Mouse (Mus musculus): ENCODE data around the gene Ndufs2. TPM values are rescaled to one million over a fixed set of nuclear protein-coding genes. Genes with fewer than 3 reads are reported as not detected.

The Ndufs2 gene
- polyA plus RNA-seq, 1 experiment: 86.0 TPM

DNA sequence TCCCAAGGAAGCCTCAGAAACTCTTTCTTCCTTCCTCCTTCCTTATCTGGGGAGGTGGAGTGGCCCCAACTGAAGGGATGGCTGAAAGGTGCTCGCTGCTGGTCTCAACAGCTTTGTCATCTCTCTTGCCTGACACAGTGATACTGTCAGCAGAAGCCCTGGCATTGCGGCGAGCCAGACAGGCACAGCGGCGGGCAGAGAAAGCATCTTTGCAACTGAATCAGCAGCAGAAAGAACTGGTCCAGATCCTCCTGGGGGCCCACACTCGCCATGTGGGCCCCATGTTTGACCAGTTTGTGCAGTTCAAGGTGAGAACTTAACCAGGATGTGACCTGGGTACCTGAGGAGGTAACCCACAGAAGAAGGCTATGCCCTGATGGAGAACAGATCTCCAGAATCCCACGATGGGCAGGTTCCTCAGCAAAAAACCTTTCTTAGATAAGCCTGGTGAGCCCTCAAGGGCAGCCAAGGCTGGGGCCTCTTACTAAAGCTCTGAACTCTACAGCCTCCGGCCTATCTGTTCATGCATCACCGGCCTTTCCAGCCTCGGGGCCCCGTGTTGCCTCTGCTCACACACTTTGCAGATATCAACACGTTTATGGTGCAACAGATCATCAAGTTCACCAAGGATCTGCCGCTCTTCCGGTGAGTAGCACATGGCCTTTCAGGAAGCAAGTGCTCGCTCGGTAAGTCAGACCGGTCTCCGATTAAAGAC, 34.8 kb downstream of the Ndufs2 start:
- H3K27ac ChIP-seq (ENCODE audit: control insufficient read depth, insufficient read depth, low read depth, low read length): no peak overlapping the region
- H3K36me3 ChIP-seq (ENCODE audit: control insufficient read depth, insufficient read depth, low read length): no peaks in the 10 kb centered on the region
- H3K4me3 ChIP-seq (ENCODE audit: control insufficient read depth, low read depth, low read length): no peak overlapping the region
- no peaks in the 10 kb centered on the region for H3K27me3 ChIP-seq (ENCODE audit: control insufficient read depth, insufficient read depth, low read length)
- TF ChIP-seq POLR2A (IDR thresholded peaks at IDR 0.05; ENCODE audit: control insufficient read depth, low read depth, low read length) (no peak), CTCF (IDR thresholded peaks at IDR 0.05; ENCODE audit: control insufficient read depth, insufficient read depth, insufficient replicate concordance, low read depth, low read length) (no peak)
- H3K4me1 ChIP-seq (ENCODE audit: control insufficient read depth, insufficient read depth, low read length): peaks cover 5% of the 10 kb centered on the region

DNA sequence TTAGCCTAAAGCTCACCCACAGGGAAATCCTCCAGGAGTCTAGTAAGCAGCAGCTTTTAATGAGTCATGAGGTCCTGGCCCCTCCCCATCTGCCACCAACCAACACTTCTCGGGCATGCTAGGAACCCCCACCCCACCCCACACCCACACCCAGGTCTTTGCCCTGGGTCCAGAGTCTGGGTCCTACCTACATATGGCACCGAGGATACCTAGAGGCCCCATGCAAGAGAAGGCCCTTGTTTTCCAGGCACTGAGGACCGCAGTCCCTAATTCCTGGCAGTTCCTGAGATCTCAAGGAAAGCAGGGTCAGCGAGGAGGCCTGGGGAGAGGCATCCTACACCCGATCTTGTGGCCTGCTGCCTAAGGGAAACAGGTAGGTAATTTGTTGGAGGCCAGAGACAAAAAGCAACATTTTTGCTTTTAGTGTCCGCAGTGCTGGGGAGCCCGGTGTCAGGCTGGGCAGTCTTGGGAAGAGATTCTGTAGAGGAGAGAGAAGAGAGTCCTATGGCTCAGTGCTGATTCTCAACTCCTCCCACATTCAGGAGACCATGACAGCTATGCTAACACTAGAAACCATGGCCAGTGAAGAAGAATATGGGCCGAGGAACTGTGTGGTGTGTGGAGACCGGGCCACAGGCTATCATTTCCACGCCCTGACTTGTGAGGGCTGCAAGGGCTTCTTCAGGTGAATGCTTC, 37.2 kb downstream of the Ndufs2 start, which contains the start of gene Nr1i3:
Gene Nr1i3, plus strand, starts transcription at position 170 of the 696 bp plus-strand sequence.
- H3K36me3 ChIP-seq (ENCODE audit: control insufficient read depth, insufficient read depth, low read length): no peaks in the 10 kb centered on the region
- H3K27me3 ChIP-seq (ENCODE audit: control insufficient read depth, insufficient read depth, low read length): no peaks in the 10 kb centered on the region
- no peak within 1 kb of the TSS for H3K4me3 ChIP-seq (ENCODE audit: control insufficient read depth, low read depth, low read length)
- TF ChIP-seq POLR2A (IDR thresholded peaks at IDR 0.05; ENCODE audit: control insufficient read depth, low read depth, low read length) (no peak), CTCF (IDR thresholded peaks at IDR 0.05; ENCODE audit: control insufficient read depth, insufficient read depth, insufficient replicate concordance, low read depth, low read length) (no peak)
- H3K4me1 ChIP-seq (ENCODE audit: control insufficient read depth, insufficient read depth, low read length): no peaks in the 10 kb centered on the region
- H3K27ac ChIP-seq (ENCODE audit: control insufficient read depth, insufficient read depth, low read depth, low read length): no peak within 1 kb of the TSS

DNA sequence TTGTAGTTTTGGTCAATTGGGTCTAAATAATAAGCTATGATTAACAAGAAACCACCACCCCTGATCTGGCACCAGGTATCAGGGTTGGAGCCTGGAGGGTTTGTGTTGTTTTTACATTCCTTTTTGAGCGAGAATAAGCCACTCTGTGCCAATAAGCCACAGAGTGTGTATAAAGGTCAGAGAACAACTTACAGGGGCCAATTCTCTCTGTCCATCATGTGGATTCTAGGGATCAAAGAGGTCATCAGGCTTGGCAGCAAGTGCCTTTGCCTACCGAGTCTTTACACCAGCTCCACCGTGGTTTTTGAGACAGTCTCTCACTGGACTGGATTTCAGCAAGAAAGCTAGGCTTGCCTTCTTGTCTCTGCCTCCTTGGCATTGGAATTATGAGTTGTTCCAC, 38.3 kb downstream of the Ndufs2 start:
- no peak overlapping the region for H3K27ac ChIP-seq (ENCODE audit: control insufficient read depth, insufficient read depth, low read depth, low read length)
- no peak overlapping the region for H3K4me3 ChIP-seq (ENCODE audit: control insufficient read depth, low read depth, low read length)
- H3K36me3 ChIP-seq (ENCODE audit: control insufficient read depth, insufficient read depth, low read length): no peaks in the 10 kb centered on the region
- H3K27me3 ChIP-seq (ENCODE audit: control insufficient read depth, insufficient read depth, low read length): no peaks in the 10 kb centered on the region
- no peak for TF ChIP-seq CTCF (IDR thresholded peaks at IDR 0.05; ENCODE audit: control insufficient read depth, insufficient read depth, insufficient replicate concordance, low read depth, low read length)
- no peak for TF ChIP-seq POLR2A (IDR thresholded peaks at IDR 0.05; ENCODE audit: control insufficient read depth, low read depth, low read length)
- H3K4me1 ChIP-seq (ENCODE audit: control insufficient read depth, insufficient read depth, low read length): no peaks in the 10 kb centered on the region

DNA sequence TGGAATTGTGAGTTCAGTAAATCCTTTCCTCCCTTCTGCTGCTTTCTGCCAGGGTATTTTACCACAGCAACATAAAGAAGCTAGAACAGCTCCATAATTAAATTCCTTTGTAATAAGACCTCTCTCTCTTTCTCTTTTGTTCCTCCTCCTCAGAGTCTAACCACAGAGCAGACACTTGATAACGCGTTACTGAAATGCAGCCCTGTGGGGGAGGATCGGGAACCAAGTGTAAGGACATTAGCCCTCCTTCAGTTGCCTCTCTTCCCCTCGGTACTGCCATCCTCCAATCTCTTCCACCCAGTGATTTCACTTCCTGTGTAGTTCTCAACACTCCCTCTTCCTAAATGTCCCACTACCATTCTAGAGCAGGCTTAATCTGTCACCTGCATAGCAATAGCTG, 41.8 kb downstream of the Ndufs2 start:
- TF ChIP-seq POLR2A (IDR thresholded peaks at IDR 0.05; ENCODE audit: control insufficient read depth, low read depth, low read length) (no peak), CTCF (IDR thresholded peaks at IDR 0.05; ENCODE audit: control insufficient read depth, insufficient read depth, insufficient replicate concordance, low read depth, low read length) (no peak)
- no peaks in the 10 kb centered on the region for H3K27me3 ChIP-seq (ENCODE audit: control insufficient read depth, insufficient read depth, low read length)

DNA sequence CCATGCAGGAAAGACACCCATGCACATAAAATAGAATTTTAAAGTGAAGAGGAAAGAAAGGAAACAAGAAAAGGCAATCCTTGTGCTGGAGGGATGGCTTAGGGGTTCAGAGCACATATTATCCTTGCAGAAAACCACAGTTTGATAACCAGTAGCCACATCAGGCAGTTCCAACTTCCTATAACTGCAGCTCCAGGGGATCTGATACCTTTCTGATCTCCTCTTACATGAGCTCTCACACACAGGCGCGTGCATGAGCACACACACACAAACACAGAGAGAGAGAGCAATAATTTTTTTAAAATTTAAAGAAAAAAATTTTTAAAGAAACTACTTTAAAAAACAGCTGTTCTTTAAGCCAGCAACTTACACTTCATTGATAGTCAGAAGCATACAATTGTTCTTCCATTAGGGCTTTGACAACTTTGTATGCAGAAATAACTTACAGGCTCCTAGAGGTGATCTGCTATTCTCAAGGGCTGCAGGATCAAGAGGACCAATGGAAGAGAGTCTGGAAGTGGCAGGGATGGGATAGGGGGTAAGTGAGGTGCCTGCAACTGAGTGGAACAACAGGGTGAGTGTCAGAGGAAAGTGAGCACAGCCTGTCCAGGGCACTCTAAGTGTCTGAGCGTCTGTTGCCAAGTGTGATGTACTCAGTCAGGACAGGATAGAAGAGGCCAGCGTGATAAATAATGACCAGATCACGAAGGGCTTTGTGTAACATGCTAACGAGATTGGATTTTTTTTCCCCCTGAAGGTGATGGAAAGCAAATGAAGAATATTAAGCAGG, 45.3 kb downstream of the Ndufs2 start:
- no peak overlapping the region for H3K27ac ChIP-seq (ENCODE audit: control insufficient read depth, insufficient read depth, low read depth, low read length)
- H3K4me1 ChIP-seq (ENCODE audit: control insufficient read depth, insufficient read depth, low read length): no peaks in the 10 kb centered on the region
- H3K4me3 ChIP-seq (ENCODE audit: control insufficient read depth, low read depth, low read length): no peak overlapping the region
- no peaks in the 10 kb centered on the region for H3K27me3 ChIP-seq (ENCODE audit: control insufficient read depth, insufficient read depth, low read length)
- no peaks in the 10 kb centered on the region for H3K36me3 ChIP-seq (ENCODE audit: control insufficient read depth, insufficient read depth, low read length)
- no peak for TF ChIP-seq CTCF (IDR thresholded peaks at IDR 0.05; ENCODE audit: control insufficient read depth, insufficient read depth, insufficient replicate concordance, low read depth, low read length)
- TF ChIP-seq POLR2A (IDR thresholded peaks at IDR 0.05; ENCODE audit: control insufficient read depth, low read depth, low read length): no peak

More for the DNA sequence above, 41.8 kb downstream of the Ndufs2 start:
- no peak overlapping the region for H3K27ac ChIP-seq (ENCODE audit: control insufficient read depth, insufficient read depth, low read depth, low read length)
- H3K4me1 ChIP-seq (ENCODE audit: control insufficient read depth, insufficient read depth, low read length): no peaks in the 10 kb centered on the region
- no peaks in the 10 kb centered on the region for H3K36me3 ChIP-seq (ENCODE audit: control insufficient read depth, insufficient read depth, low read length)
- H3K4me3 ChIP-seq (ENCODE audit: control insufficient read depth, low read depth, low read length): no peak overlapping the region

DNA sequence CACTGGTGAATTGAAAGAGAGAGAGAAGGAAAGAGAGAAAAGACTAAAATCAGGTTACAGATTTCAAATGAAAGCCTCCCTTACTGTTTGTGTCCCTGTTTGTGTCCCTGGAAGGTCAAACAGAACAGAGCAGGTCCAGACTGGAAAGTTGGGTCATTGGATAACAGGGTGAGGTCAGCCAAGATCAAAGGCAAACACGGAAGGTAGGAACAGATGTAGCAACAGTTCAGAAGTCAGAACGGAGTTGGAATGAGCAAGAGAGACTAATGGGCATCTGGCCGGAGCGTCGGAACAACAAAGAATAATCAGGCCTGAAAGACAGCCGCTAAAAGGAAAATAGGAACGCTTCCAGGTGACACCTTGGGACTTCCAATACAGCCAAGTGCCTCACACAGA, 46.9 kb downstream of the Ndufs2 start:
- no peaks in the 10 kb centered on the region for H3K4me1 ChIP-seq (ENCODE audit: control insufficient read depth, insufficient read depth, low read length)
- H3K27me3 ChIP-seq (ENCODE audit: control insufficient read depth, insufficient read depth, low read length): no peaks in the 10 kb centered on the region
- no peaks in the 10 kb centered on the region for H3K36me3 ChIP-seq (ENCODE audit: control insufficient read depth, insufficient read depth, low read length)
- H3K27ac ChIP-seq (ENCODE audit: control insufficient read depth, insufficient read depth, low read depth, low read length): no peak overlapping the region
- TF ChIP-seq POLR2A (IDR thresholded peaks at IDR 0.05; ENCODE audit: control insufficient read depth, low read depth, low read length) (no peak), CTCF (IDR thresholded peaks at IDR 0.05; ENCODE audit: control insufficient read depth, insufficient read depth, insufficient replicate concordance, low read depth, low read length) (no peak)
- H3K4me3 ChIP-seq (ENCODE audit: control insufficient read depth, low read depth, low read length): no peak overlapping the region
